Mouse (Mus musculus) midbrain, embryonic 11.5 days (tissue): ENCODE measurements around the gene Sh3rf3. TPM values are rescaled to one million over a fixed set of nuclear protein-coding genes. Genes with fewer than 3 reads are reported as not detected.

Experiments
- ATAC-seq: fragments of 200-750 bp; cut with Nextera tagmentation; 2 replicates; pipeline ENCODE4 v1.8.0; 2017; ENCODE audit warnings: moderate TSS enrichment, moderate library complexity; ENCODE audit not compliant: low FRiP score
- DNase-seq: peaks from one replicate; pipeline ENCODE4 v3.0.0; 2015; ENCODE audit warnings: low spot score; ENCODE audit errors: missing footprints
- H3K27ac ChIP-seq: fragments of 300-500 bp; sonication (generic); 2 replicates; pipeline ENCODE4 v1.5.1; 2014; ENCODE audit warnings: low read depth, low read length
- H3K27me3 ChIP-seq: fragments of 300-500 bp; sonication (generic); 2 replicates; pipeline ENCODE4 v1.6.1; 2014; ENCODE audit warnings: mild to moderate bottlenecking, low read length, moderate library complexity, mixed read lengths; ENCODE audit not compliant: control insufficient read depth, insufficient read depth
- H3K36me3 ChIP-seq: fragments of 300-500 bp; sonication (generic); 2 replicates; pipeline ENCODE4 v1.6.1; 2014; ENCODE audit warnings: mild to moderate bottlenecking, low read length, moderate library complexity, mixed read lengths; ENCODE audit not compliant: control insufficient read depth, insufficient read depth
- H3K4me1 ChIP-seq: fragments of 300-500 bp; sonication (generic); 2 replicates; pipeline ENCODE4 v1.6.1; 2014; ENCODE audit warnings: low read length; ENCODE audit not compliant: control insufficient read depth, insufficient read depth
- H3K4me2 ChIP-seq: fragments of 300-500 bp; sonication (generic); 2 replicates; pipeline ENCODE4 v1.6.1; 2014; ENCODE audit warnings: mild to moderate bottlenecking, moderate library complexity
- H3K4me3 ChIP-seq: fragments of 300-500 bp; sonication (generic); 2 replicates; pipeline ENCODE4 v1.5.1; 2014; ENCODE audit warnings: low read depth, low read length
- H3K9ac ChIP-seq: fragments of 300-500 bp; sonication (generic); 2 replicates; pipeline ENCODE4 v1.6.1; 2014; ENCODE audit warnings: low read length
- H3K9me3 ChIP-seq: fragments of 300-500 bp; sonication (generic); 2 replicates; pipeline ENCODE4 v1.6.1; 2016; ENCODE audit warnings: low read length; ENCODE audit not compliant: control insufficient read depth
- WGBS: fragments of 180-500 bp; shearing (Covaris S2); extraction: QIAGEN DNeasy Blood & Tissue Kit; methylation state at CpG from one replicate; pipeline ENCODE4 v1.1.7; 2014; 5-methylcytosine and 5-hydroxymethylcytosine counted together
- polyA plus RNA-seq: library from polyadenylated mRNA; unstranded; fragments of >200 nt; fragmentation: Nextera tagmentation; extraction: Ambion mirVana; gene quantifications from 2 replicates; pipeline ENCODE4 v1.2.1, GENCODE M21; 2014

The Sh3rf3 gene
- 0.46 and 0.51 TPM in 2 replicates for polyA plus RNA-seq

GRCm38 (mm10) chr10:58813081-58813800 is at the start of gene Sh3rf3:
TSS of gene Sh3rf3 (plus strand) at chr10:58813359.
- no peaks in the 10 kb centered on the region for H3K36me3 ChIP-seq
- under 1% methylated on average over 69 of the region's 79 CpGs for WGBS
- ATAC-seq (peak; percentile 49), DNase-seq (no peak)
- peaks cover 25% of the 10 kb centered on the region for H3K27me3 ChIP-seq
- peak within 1 kb of the TSS; percentile 52 for H3K9ac ChIP-seq
- H3K9me3 ChIP-seq, result no peaks in the 10 kb centered on the region
- H3K4me1 ChIP-seq, result peaks cover 10% of the 10 kb centered on the region
- H3K4me3 ChIP-seq, result peak within 1 kb of the TSS; percentile 64
- H3K27ac ChIP-seq, result no peak within 1 kb of the TSS
- peak within 1 kb of the TSS; percentile 100 for H3K4me2 ChIP-seq

GRCm38 (mm10) chr10:58788486-58789274 is 24.5 kb upstream of the Sh3rf3 start:
- no peak overlapping the region for H3K4me2 ChIP-seq
- H3K9ac ChIP-seq, result no peak overlapping the region
- H3K27me3 ChIP-seq, result no peaks in the 10 kb centered on the region
- H3K4me3 ChIP-seq, result no peak overlapping the region
- H3K36me3 ChIP-seq, result no peaks in the 10 kb centered on the region
- no peak for DNase-seq
- WGBS, result 88% methylated on average over 8 of the region's 8 CpGs
- H3K9me3 ChIP-seq, result no peaks in the 10 kb centered on the region
- no peak for ATAC-seq
- no peaks in the 10 kb centered on the region for H3K4me1 ChIP-seq
- H3K27ac ChIP-seq, result no peak overlapping the region

GRCm38 (mm10) chr10:58797555-58797954 is 15.6 kb upstream of the Sh3rf3 start:
- no peaks in the 10 kb centered on the region for H3K36me3 ChIP-seq
- DNase-seq (no peak), ATAC-seq (no peak)
- no peak overlapping the region for H3K9ac ChIP-seq
- WGBS, result 90% methylated on average over 8 of the region's 8 CpGs
- no peaks in the 10 kb centered on the region for H3K4me1 ChIP-seq
- H3K27ac ChIP-seq, result no peak overlapping the region
- H3K4me2 ChIP-seq, result no peak overlapping the region
- H3K27me3 ChIP-seq, result no peaks in the 10 kb centered on the region
- no peak overlapping the region for H3K4me3 ChIP-seq
- H3K9me3 ChIP-seq, result no peaks in the 10 kb centered on the region

GRCm38 (mm10) chr10:58798156-58798555 is 15.0 kb upstream of the Sh3rf3 start:
- ATAC-seq (no peak), DNase-seq (no peak)
- H3K36me3 ChIP-seq, result no peaks in the 10 kb centered on the region
- H3K9me3 ChIP-seq, result no peaks in the 10 kb centered on the region
- no peaks in the 10 kb centered on the region for H3K4me1 ChIP-seq
- no peaks in the 10 kb centered on the region for H3K27me3 ChIP-seq
- no peak overlapping the region for H3K4me2 ChIP-seq
- H3K9ac ChIP-seq, result no peak overlapping the region
- 94% methylated on average over 3 of the region's 3 CpGs for WGBS
- no peak overlapping the region for H3K27ac ChIP-seq
- no peak overlapping the region for H3K4me3 ChIP-seq

- no peak overlapping the region for H3K4me2 ChIP-seq
These were observed 12.1 kb upstream of the Sh3rf3 start for GRCm38 (mm10) chr10:58800996-58801433.

GRCm38 (mm10) chr10:58802391-58802790 is 10.8 kb upstream of the Sh3rf3 start:
- no peaks in the 10 kb centered on the region for H3K9me3 ChIP-seq
- H3K4me1 ChIP-seq, result no peaks in the 10 kb centered on the region
- no peaks in the 10 kb centered on the region for H3K36me3 ChIP-seq
- H3K27ac ChIP-seq, result no peak overlapping the region
- H3K9ac ChIP-seq, result no peak overlapping the region
- H3K27me3 ChIP-seq, result no peaks in the 10 kb centered on the region
- ATAC-seq (no peak), DNase-seq (no peak)
- no peak overlapping the region for H3K4me2 ChIP-seq
- no peak overlapping the region for H3K4me3 ChIP-seq
- 95% methylated on average over 1 of the region's 1 CpGs for WGBS

More at GRCm38 (mm10) chr10:58800996-58801433, 12.1 kb upstream of the Sh3rf3 start:
- Histone ChIP-seq H3K9ac (no peak overlapping the region), H3K4me1 (no peaks in the 10 kb centered on the region), H3K4me3 (no peak overlapping the region), H3K27ac (no peak overlapping the region), H3K27me3 (no peaks in the 10 kb centered on the region), H3K9me3 (no peaks in the 10 kb centered on the region), H3K36me3 (no peaks in the 10 kb centered on the region)
- ATAC-seq (no peak), DNase-seq (no peak)
- 75% methylated on average over 21 of the region's 21 CpGs for WGBS

GRCm38 (mm10) chr10:58807956-58808355 is 5.2 kb upstream of the Sh3rf3 start:
- ATAC-seq, result no peak
- WGBS, result 72% methylated on average over 3 of the region's 3 CpGs
- H3K9me3 ChIP-seq, result no peaks in the 10 kb centered on the region

GRCm38 (mm10) chr10:58810181-58810580 is 3.0 kb upstream of the Sh3rf3 start:
- Histone ChIP-seq H3K9me3 (no peaks in the 10 kb centered on the region), H3K27ac (no peak overlapping the region), H3K4me1 (peaks cover 10% of the 10 kb centered on the region), H3K27me3 (peaks cover 25% of the 10 kb centered on the region), H3K4me3 (no peak overlapping the region), H3K4me2 (no peak overlapping the region), H3K36me3 (no peaks in the 10 kb centered on the region), H3K9ac (no peak overlapping the region)
- 82% methylated on average over 5 of the region's 5 CpGs for WGBS
- no peak for DNase-seq
- no peak for ATAC-seq

More at GRCm38 (mm10) chr10:58807956-58808355, 5.2 kb upstream of the Sh3rf3 start:
- Histone ChIP-seq H3K4me1 (0 out of 2 replicates have a peak, but pooled peaks cover 3% of the 10 kb centered on the region), H3K27me3 (peaks cover 6% of the 10 kb centered on the region), H3K9ac (no peak overlapping the region), H3K4me3 (no peak overlapping the region), H3K27ac (no peak overlapping the region), H3K36me3 (no peaks in the 10 kb centered on the region), H3K4me2 (no peak overlapping the region)
- DNase-seq, result no peak
